Mouse (Mus musculus) heart, embryonic 12.5 days (tissue): ENCODE data around the gene Gm42791. TPM values are rescaled to one million over a fixed set of nuclear protein-coding genes. Genes with fewer than 3 reads are reported as not detected.

Experiments used
- ATAC-seq: fragments of 200-750 bp; cut with Nextera tagmentation; 2 replicates; pipeline ENCODE4 v1.8.0; 2017; ENCODE audit warnings: moderate TSS enrichment, moderate library complexity; ENCODE audit not compliant: insufficient number of reproducible peaks, low FRiP score
- H3K27ac ChIP-seq: fragments of 300-500 bp; sonication (generic); 2 replicates; pipeline ENCODE4 v1.5.1; 2016; ENCODE audit warnings: mild to moderate bottlenecking, moderate library complexity; ENCODE audit not compliant: poor library complexity, severe bottlenecking
- H3K27me3 ChIP-seq: fragments of 300-500 bp; sonication (generic); replicated peaks from 2 replicates; pipeline ENCODE4 v1.6.1; 2016; ENCODE audit warnings: mild to moderate bottlenecking, moderate library complexity
- H3K36me3 ChIP-seq: fragments of 300-500 bp; sonication (generic); 2 replicates; pipeline ENCODE4 v1.6.1; 2016; ENCODE audit warnings: mild to moderate bottlenecking, moderate library complexity
- H3K4me1 ChIP-seq: fragments of 300-500 bp; sonication (generic); replicated peaks from 2 replicates; pipeline ENCODE4 v1.6.1; 2016; ENCODE audit warnings: mild to moderate bottlenecking
- H3K4me2 ChIP-seq: fragments of 300-500 bp; sonication (generic); 2 replicates; pipeline ENCODE4 v1.6.1; 2016; ENCODE audit warnings: mild to moderate bottlenecking, moderate library complexity
- H3K4me3 ChIP-seq: fragments of 300-500 bp; sonication (generic); 2 replicates; pipeline ENCODE4 v1.5.1; 2016; ENCODE audit warnings: mild to moderate bottlenecking
- H3K9ac ChIP-seq: fragments of 300-500 bp; sonication (generic); 2 replicates; pipeline ENCODE4 v1.6.1; 2016; ENCODE audit warnings: mild to moderate bottlenecking, moderate library complexity
- H3K9me3 ChIP-seq: fragments of 300-500 bp; sonication (generic); replicated peaks from 2 replicates; pipeline ENCODE4 v1.6.1; 2016; ENCODE audit warnings: mild to moderate bottlenecking, moderate library complexity
- WGBS: fragments of 180-500 bp; shearing (Covaris S2); methylation state at CpG from one replicate; pipeline ENCODE4 v1.1.7; 2016; 5-methylcytosine and 5-hydroxymethylcytosine counted together
- polyA plus RNA-seq: library from polyadenylated mRNA; unstranded; fragments of >200 nt; fragmentation: Nextera tagmentation; extraction: Ambion mirVana; gene quantifications from 2 replicates; pipeline ENCODE4 v1.2.1, GENCODE M21; 2016

Gm42791 gene
- polyA plus RNA-seq, 1 experiment from 2014 or later = not detected

- H3K27ac ChIP-seq = no peak overlapping the region
- no peak overlapping the region for H3K4me3 ChIP-seq
- ATAC-seq = no peak
- H3K4me2 ChIP-seq = no peak overlapping the region
- H3K4me1 ChIP-seq = peaks cover 7% of the 10 kb centered on the region; the same call in 1 of the 2 replicates
- WGBS = 79% methylated on average over 11 of the region's 11 CpGs
- H3K9ac ChIP-seq = no peak overlapping the region
- no peaks in the 10 kb centered on the region for H3K36me3 ChIP-seq
- no peaks in the 10 kb centered on the region for H3K27me3 ChIP-seq
- peaks cover 14% of the 10 kb centered on the region for H3K9me3 ChIP-seq
These were observed 55.0 kb downstream of the Gm42791 start for GRCm38 (mm10) chr5:148939948-148940382.

GRCm38 (mm10) chr5:148936516-148936951, 58.4 kb downstream of the Gm42791 start:
- H3K27me3 ChIP-seq = no peaks in the 10 kb centered on the region
- no peaks in the 10 kb centered on the region for H3K36me3 ChIP-seq
- H3K4me3 ChIP-seq = no peak overlapping the region
- H3K9me3 ChIP-seq = peaks cover 12% of the 10 kb centered on the region; the same call in 1 of the 2 replicates
- H3K27ac ChIP-seq = no peak overlapping the region
- 80% methylated on average over 3 of the region's 3 CpGs for WGBS
- no peak overlapping the region for H3K4me2 ChIP-seq
- no peak for ATAC-seq
- no peak overlapping the region for H3K9ac ChIP-seq
- 0 out of 2 replicates have a peak, but pooled peaks cover 2% of the 10 kb centered on the region for H3K4me1 ChIP-seq

- Histone ChIP-seq H3K4me3 (no peak overlapping the region), H3K36me3 (no peaks in the 10 kb centered on the region), H3K27me3 (no peaks in the 10 kb centered on the region), H3K4me1 (0 out of 2 replicates have a peak, but pooled peaks cover 2% of the 10 kb centered on the region), H3K27ac (no peak overlapping the region), H3K4me2 (no peak overlapping the region), H3K9ac (no peak overlapping the region), H3K9me3 (peaks cover 12% of the 10 kb centered on the region; the same call in 1 of the 2 replicates)
- no peak for ATAC-seq
- WGBS = 74% methylated on average over 6 of the region's 6 CpGs
These were observed 59.1 kb downstream of the Gm42791 start for GRCm38 (mm10) chr5:148935871-148936270.

- H3K4me3 ChIP-seq = no peak overlapping the region
- no peaks in the 10 kb centered on the region for H3K27me3 ChIP-seq
- H3K4me1 ChIP-seq = 0 out of 2 replicates have a peak, but pooled peaks cover 2% of the 10 kb centered on the region
- H3K27ac ChIP-seq = no peak overlapping the region
- no peak overlapping the region for H3K4me2 ChIP-seq
- H3K9ac ChIP-seq = no peak overlapping the region
- H3K9me3 ChIP-seq = peaks cover 12% of the 10 kb centered on the region; the same call in 1 of the 2 replicates
- no peaks in the 10 kb centered on the region for H3K36me3 ChIP-seq
- 37% methylated on average over 7 of the region's 7 CpGs for WGBS
- ATAC-seq = peak; percentile 75; the same call in 1 of the 2 replicates
These were observed 59.7 kb downstream of the Gm42791 start for GRCm38 (mm10) chr5:148935071-148935821.

- Histone ChIP-seq H3K36me3 (no peaks in the 10 kb centered on the region), H3K9ac (no peak overlapping the region), H3K4me3 (no peak overlapping the region), H3K4me2 (no peak overlapping the region), H3K9me3 (peaks cover 12% of the 10 kb centered on the region; the same call in 1 of the 2 replicates), H3K27me3 (no peaks in the 10 kb centered on the region), H3K4me1 (0 out of 2 replicates have a peak, but pooled peaks cover 2% of the 10 kb centered on the region), H3K27ac (no peak overlapping the region)
- 66% methylated on average over 6 of the region's 6 CpGs for WGBS
- ATAC-seq = no peak
These were observed 60.5 kb downstream of the Gm42791 start for GRCm38 (mm10) chr5:148934457-148934856.

- H3K36me3 ChIP-seq = no peaks in the 10 kb centered on the region
- no peak for ATAC-seq
- peaks cover 12% of the 10 kb centered on the region; the same call in 1 of the 2 replicates for H3K9me3 ChIP-seq
- H3K27me3 ChIP-seq = no peaks in the 10 kb centered on the region
- peaks cover 7% of the 10 kb centered on the region for H3K4me1 ChIP-seq
- H3K4me2 ChIP-seq = no peak overlapping the region
- no peak overlapping the region for H3K27ac ChIP-seq
- H3K4me3 ChIP-seq = no peak overlapping the region
- no peak overlapping the region for H3K9ac ChIP-seq
- 72% methylated on average over 8 of the region's 8 CpGs for WGBS
These were observed 61.2 kb downstream of the Gm42791 start for GRCm38 (mm10) chr5:148933767-148934166.

GRCm38 (mm10) chr5:148931301-148931700, 63.6 kb downstream of the Gm42791 start:
- H3K36me3 ChIP-seq = peaks cover 1% of the 10 kb centered on the region; the same call in 1 of the 2 replicates
- no peak overlapping the region for H3K4me2 ChIP-seq
- H3K4me1 ChIP-seq = peaks cover 7% of the 10 kb centered on the region
- WGBS = 90% methylated on average over 1 of the region's 1 CpGs
- no peak overlapping the region for H3K9ac ChIP-seq
- no peak for ATAC-seq
- H3K4me3 ChIP-seq = no peak overlapping the region
- H3K27me3 ChIP-seq = no peaks in the 10 kb centered on the region
- 0 out of 2 replicates have a peak, but pooled peaks cover 7% of the 10 kb centered on the region for H3K9me3 ChIP-seq
- H3K27ac ChIP-seq = no peak overlapping the region

- peak within 1 kb of the TSS; percentile 87 for H3K9ac ChIP-seq
- H3K4me3 ChIP-seq = peak within 1 kb of the TSS; percentile 81
- peak within 1 kb of the TSS; percentile 90 for H3K27ac ChIP-seq
- no peaks in the 10 kb centered on the region for H3K27me3 ChIP-seq
- H3K9me3 ChIP-seq = 0 out of 2 replicates have a peak, but pooled peaks cover 3% of the 10 kb centered on the region
- peak within 1 kb of the TSS; percentile 89 for H3K4me2 ChIP-seq
- WGBS = under 1% methylated on average over 16 of the region's 16 CpGs
- peaks cover 9% of the 10 kb centered on the region for H3K36me3 ChIP-seq
- peaks cover 4% of the 10 kb centered on the region for H3K4me1 ChIP-seq
- ATAC-seq = no peak; the same call in 1 of the 2 replicates
These were observed 65.9 kb downstream of the Gm42791 start, which contains the start of gene Katnal1 for GRCm38 (mm10) chr5:148929116-148929449. Katnal1 (minus strand) TSS chr5:148929320.

GRCm38 (mm10) chr5:148928382-148929115, 66.4 kb downstream of the Gm42791 start:
- peak overlapping the region; percentile 90 for H3K27ac ChIP-seq
- peak overlapping the region; percentile 87 for H3K9ac ChIP-seq
- ATAC-seq = peak; percentile 98
- peak overlapping the region; percentile 81 for H3K4me3 ChIP-seq
- H3K27me3 ChIP-seq = no peaks in the 10 kb centered on the region
- under 1% methylated on average over 69 of the region's 69 CpGs for WGBS
- peak overlapping the region; percentile 89 for H3K4me2 ChIP-seq
- peaks cover 9% of the 10 kb centered on the region for H3K36me3 ChIP-seq
- peaks cover 8% of the 10 kb centered on the region for H3K4me1 ChIP-seq
- 0 out of 2 replicates have a peak, but pooled peaks cover 3% of the 10 kb centered on the region for H3K9me3 ChIP-seq

GRCm38 (mm10) chr5:148927717-148928223, 67.2 kb downstream of the Gm42791 start:
- Histone ChIP-seq H3K4me1 (peaks cover 8% of the 10 kb centered on the region), H3K27ac (no peak overlapping the region), H3K9ac (peak overlapping the region; percentile 61), H3K27me3 (no peaks in the 10 kb centered on the region), H3K9me3 (0 out of 2 replicates have a peak, but pooled peaks cover 3% of the 10 kb centered on the region), H3K4me2 (peak overlapping the region; percentile 65), H3K4me3 (peak overlapping the region; percentile 81), H3K36me3 (peaks cover 9% of the 10 kb centered on the region)
- no peak for ATAC-seq
- 58% methylated on average over 5 of the region's 5 CpGs for WGBS

GRCm38 (mm10) chr5:148924586-148924985, 70.4 kb downstream of the Gm42791 start:
- Histone ChIP-seq H3K4me2 (no peak overlapping the region), H3K9me3 (no peaks in the 10 kb centered on the region), H3K4me1 (peaks cover 8% of the 10 kb centered on the region), H3K27ac (no peak overlapping the region), H3K9ac (no peak overlapping the region), H3K27me3 (no peaks in the 10 kb centered on the region), H3K36me3 (peaks cover 22% of the 10 kb centered on the region), H3K4me3 (no peak overlapping the region)
- WGBS = 89% methylated on average over 12 of the region's 12 CpGs
- ATAC-seq = no peak
